Mouse (Mus musculus): ENCODE measurements around the gene Klrb1c.
A peak's percentile ranks its signal among the peaks of the same experiment; 100 is the strongest.
"Not testable (repeated sequence)": the region's sequence is repeated elsewhere in the genome, so short reads cannot be mapped to it uniquely, and the experiment has no call there.

Klrb1c gene

DNA sequence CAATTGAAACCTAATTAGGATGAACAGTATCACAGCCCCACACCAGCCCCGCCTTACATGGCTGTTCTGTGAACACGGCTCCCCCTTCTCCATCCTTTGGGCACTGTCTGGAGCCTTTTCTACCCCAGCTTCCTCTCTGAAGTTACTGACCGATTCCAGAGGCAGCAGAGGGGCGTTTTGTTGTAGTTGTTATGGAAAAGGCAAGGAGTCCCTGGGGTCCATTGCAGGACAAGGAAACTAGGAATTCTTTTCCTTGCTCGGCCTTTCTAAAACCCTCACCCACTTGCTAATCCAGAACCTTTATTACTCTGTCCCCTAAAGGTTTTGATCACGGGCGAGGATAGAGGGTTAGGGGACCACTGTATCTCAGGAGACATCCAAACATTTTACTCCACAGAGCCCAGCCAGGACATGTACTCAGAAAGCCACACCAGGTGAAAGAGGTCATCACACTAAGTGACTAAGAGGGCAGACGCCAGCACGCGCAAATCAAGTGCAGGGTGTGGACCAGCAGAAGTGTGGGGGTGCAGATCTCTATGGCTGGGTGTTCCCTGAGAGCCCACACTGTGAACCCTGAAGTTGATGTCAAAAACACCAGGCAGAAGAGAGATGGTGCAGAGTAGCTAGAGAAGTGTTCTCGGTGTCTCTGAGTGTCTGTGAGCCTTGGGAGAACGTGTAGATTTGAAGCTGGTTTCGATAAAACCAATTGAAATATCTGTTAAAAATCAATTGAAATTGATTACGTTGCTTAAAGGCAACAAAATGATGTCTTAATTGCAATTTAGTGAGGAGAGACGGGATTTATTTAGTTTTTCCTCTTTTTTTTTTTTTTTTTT lies 9.1 kb upstream of the Klrb1c start:
- peak; percentile 34 to 40 for DNase-seq (ENCODE audit: low spot score in 2 of 2)

DNA sequence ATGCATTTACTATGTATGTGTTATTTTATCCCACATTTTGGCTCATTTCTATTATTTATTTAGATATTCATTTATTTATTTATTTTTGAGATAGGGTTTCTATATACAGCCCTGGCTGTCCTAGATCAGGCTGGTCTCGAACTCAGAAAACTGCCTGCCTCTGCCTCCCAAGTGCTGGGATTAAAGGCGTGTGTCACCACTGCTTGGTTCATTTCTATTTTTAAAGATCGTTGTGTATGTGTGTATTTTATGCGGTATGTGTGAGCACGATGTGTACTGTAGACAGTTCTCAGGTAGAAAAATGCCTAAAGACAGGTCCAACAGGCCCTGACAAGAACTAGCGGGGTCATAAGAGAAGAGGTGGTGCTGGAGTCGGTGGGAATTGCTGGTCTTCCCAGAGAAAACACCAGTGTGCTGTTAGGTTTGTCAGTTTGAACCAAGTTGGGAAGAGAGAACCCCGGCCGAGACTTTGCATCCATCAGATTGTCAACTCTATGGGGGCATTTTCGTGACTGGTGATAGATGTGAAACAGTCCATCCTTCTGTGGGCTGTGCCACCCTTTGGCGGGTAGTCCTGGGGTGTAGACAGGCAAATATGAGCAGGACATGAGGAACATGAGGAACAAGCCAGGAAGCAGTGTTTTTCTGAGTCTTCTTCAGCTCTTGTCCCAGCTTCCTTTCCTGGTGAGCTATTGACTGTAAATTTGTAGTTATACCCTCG lies 8.3 kb upstream of the Klrb1c start:
- no peak for DNase-seq (ENCODE audit: low spot score in 2 of 2)

DNA sequence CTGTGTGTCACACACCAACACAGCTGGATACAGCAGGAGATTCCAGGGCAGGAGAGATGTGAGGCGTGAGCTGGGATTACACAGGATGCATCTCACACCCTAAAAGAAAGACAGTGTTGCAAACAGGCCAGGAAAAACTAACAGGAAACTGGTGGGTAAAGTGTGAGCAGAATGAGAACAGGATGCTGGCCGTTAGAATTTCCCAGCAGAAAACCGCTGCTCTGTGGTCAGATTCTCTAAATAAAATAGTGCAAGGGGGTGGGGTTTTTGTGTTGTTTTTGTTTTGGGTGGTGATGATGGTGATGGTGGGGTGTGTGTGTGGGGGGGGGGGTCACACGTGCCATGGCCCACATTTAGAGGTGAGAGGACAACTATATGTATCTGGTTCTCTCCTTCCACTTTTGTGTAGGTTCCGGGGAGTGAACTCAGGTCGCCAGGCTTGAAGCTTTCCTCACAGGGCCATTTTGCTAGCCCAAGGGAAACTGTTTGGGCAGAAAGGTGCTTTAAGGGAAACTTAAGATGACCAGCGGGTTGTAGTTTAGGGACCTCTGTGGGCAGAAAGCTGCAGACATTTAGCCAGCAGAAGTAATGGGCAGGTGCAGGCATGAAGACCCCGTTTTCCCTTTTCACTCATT lies 7.4 kb upstream of the Klrb1c start:
- no peak for DNase-seq (ENCODE audit: low spot score in 2 of 2)

DNA sequence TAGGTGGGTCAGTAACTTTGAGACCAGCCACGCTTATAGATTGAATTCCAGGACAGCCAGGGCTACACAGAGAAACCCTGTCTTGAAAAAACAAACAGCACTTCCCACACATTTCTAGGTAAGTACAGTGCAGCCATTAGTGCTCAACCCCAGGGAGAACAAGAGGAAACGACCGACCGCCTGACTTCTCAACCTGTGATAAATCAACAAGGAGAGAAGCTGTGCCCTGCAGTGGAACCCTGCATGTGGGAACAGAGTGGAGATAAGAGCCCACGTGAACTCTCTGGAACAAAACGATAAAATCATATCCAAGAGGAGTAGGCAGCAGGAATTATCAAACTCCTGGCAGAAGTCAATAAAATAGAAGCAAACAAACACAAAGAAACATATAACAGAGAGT lies 4.7 kb upstream of the Klrb1c start:
- DNase-seq (ENCODE audit: low spot score in 2 of 2) = no peak

DNA sequence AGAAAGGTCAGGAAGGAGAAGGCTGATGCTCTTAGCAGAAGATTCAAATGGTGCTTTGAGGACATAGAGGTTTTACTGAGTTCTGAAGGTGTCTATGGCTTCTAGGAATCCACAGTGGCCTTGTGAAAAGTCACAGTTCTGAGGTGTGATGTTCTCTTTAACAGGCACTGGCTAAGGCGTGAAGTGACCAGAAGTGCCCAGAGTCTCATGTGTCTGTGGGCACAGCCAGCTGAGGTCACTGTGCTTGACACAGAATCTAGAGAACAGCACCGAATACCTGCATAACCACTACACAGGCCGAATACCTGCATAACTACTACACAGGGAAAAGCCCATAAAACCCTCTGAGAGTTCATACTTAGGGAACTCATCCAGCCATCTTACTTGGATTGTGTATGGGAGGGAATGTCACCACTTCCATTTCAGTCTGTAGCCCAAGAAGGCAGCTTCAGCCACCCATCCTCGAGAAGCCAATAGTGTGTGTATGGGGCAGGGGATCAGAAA lies 1.5 kb upstream of the Klrb1c start:
- DNase-seq (ENCODE audit: low spot score in 2 of 2) = not testable (repeated sequence)

DNA sequence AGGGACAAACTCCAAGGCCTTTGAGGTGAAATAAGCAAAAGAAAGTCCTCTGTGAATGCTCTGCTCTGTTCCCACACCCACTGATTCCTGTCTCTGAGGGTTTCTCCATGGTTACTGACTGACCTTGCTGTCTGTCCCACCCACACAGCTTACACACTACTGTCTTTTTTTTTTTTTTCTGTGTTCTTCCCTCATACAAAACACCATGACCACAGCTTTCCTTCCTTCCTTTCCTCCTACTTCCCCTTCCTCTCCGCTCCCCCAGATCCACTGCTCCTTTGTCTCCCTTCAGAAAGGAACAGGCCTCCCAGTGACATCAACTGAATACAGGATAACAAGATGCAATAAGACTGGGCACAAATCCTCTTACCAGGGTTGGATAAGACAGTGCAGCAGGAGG lies 498 bp downstream of the Klrb1c start:
- no peak for DNase-seq (ENCODE audit: low spot score in 2 of 2)

DNA sequence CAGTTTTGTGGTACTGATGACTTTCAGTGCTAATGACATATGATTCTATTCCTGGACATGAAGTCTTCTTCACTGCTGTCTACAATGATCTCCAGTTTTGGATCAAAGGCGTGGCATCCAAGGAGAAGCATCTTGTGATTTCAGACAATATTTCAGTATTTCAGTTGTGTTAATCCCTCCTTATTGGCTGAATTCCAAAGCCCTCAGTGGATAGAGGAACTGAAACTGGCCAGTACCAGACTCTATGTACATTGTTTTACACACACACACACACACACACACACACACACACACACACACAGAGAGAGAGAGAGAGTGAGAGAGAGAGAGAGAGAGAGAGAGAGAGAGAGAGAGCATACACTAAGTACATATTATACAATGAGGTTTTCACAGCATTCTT lies 2.6 kb downstream of the Klrb1c start:
- DNase-seq (ENCODE audit: low spot score in 2 of 2) = not testable (repeated sequence)

DNA sequence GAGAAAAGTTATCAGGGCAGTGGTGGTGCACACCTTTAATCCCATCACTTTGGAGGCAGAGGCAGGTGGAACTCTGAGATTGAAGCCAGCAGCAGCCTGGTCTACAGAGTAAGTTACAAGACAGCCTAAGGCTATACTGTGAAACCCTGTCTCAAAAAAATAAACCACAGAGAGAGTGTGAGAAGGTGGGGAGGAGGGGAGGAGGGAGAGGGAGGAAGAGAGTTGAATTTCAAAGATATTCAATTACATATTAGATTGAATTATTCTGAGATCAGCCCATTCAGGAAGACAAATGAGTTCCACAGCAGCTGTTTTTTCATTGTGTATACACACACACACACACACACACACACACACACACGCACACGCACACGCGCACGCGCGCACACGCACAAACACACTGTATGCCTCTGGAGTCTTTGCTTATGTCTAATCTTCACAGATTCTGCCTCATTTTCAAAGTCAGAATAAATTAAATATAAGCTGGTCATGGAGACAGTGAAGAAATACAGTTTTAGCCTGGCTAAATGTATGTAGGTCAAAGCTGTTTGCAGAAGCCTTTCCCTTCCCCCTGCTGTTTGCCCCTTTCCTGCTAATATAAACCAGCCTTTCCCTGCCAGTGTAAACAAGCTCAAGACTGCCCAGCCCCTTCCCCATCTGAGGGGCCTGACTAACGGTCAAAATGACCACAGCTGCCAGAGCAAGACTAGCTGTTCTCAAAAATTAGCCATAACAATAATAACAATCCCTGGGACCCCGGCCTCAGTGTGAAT lies 19.3 kb downstream of the Klrb1c start:
- no peak for DNase-seq (ENCODE audit: low spot score in 2 of 2)

DNA sequence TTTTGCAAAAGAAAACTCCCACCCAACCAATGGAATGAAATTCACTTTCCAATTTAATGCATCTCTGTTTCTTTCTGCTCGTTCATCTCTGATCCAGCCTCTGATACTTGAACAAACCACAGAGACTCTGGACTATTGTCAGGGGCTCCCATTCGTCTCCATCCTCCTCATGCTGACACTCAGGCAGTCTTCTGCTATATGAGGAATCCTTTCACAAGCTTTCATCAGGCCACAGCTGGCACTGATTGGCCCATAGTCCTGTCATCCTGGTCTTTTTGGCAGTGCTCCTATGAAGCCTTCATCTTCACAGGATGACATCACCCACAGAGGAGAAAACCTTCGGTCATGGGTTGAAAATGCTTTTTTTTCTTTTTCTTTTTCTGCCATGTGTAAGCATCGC lies 21.0 kb downstream of the Klrb1c start:
- no peak for DNase-seq (ENCODE audit: low spot score in 2 of 2)

DNA sequence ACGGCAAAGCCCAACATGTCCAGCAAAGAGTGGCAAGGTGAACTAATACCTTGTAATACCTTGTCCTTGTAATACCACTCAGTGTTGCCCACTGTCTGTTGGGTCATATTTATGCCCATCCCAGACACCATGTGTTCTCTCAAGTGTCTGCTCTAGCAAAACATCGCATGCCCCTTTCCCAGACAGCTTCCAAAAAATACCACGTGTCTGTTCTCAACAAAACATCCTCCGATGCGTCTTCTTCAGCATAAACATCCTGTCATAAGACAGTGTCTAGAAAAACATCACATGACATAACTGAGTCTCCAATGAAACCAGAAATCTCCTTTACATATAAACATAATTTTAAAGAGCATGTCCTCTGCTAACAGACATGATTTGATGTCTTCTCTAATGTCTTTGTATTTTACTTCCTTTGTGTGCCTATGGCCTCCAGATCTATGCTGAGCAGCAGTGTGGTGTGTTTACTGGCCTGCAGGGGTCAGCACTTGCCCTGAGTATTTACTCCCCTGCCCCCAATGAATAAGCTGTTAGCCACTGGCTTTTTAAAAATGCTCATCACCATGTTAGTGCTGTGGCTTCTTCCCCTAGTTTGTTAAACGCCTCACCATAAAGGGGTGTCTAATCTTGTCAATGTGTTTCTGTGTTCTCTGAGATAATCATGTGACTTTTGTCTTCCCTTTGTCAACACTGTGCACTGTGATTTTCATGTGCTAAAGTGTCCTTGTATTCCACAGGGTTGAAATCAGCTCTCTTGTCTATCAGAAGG lies 22.3 kb downstream of the Klrb1c start:
- DNase-seq (ENCODE audit: low spot score in 2 of 2) = peak; percentile 48 to 53

DNA sequence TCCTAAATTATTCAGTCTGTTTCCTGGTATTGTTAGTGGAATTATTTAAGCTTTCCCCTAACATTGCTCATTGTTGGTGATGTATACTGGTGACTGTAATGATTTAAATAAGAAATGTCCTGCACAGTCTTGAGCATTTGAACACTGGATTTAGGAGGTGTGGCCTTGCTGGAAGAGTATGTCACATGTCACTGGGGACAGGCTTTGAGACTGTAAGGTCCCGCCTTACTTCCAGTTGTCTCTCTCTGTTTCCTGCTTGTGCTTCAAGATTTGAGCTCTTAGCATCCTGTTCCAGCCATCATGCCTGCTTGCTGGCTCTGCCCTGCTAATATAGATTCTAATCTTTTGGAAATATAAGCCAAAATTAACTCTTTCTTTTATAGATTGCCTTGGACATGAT lies 23.8 kb downstream of the Klrb1c start:
- DNase-seq (ENCODE audit: low spot score in 2 of 2) = no peak

DNA sequence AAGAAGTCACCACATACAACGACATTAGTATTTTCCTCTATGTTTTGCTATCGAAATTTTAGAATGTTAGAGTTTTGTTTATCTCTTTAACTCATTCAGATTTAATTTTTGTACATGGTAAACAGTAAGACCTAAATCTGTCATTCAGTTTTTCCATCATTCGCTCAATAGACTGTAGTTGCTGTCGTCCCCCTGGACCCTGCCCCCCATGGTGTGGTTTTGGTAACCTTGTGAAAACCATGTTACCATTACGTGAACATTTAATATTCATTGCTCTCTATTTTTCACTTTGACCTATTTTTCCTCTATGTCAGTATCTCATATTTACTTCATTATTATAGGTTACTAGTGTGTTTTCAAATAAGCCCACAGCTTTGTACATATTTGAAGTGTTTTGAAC lies 24.4 kb downstream of the Klrb1c start:
- no peak for DNase-seq (ENCODE audit: low spot score in 2 of 2)

DNA sequence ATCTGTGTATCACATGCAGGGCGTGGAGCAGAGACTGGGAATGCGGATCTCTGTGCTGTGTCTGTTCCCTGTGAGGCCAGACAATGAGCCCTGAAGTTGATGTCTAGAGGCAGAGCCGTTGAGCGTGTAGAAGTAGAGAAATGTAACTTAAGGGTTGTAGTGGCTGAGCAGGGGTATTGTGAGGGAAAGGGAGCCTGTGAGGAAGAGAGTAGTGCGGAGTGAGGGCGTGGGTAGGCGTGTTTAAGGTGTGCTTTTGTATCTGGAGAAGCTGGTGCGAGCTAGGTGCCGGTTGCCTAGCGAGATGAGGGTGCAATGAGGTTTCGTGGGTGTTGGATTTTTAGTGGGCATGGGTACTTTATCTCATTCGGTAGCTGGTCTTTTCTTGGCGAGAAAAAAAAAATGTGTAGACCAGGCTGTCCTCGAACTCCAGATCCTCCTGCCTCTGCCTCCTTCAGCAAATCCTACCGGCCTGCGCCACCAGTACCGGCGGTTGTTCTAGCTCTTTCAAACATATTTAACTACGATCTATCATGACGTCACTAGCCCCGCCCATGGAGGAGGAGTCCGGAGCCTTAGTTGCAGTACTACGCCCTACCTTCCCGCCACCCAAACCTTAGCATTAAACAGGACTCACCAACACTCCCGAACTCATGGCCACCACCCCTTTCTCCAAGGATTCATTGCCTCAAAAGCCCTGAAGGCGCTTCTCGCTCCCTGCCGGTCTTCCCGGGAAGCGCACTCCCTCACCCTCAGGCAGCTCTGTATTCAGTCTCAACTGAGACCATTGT lies 25.1 kb downstream of the Klrb1c start:
- DNase-seq (ENCODE audit: low spot score in 2 of 2) = peak; percentile 97 to 99

DNA sequence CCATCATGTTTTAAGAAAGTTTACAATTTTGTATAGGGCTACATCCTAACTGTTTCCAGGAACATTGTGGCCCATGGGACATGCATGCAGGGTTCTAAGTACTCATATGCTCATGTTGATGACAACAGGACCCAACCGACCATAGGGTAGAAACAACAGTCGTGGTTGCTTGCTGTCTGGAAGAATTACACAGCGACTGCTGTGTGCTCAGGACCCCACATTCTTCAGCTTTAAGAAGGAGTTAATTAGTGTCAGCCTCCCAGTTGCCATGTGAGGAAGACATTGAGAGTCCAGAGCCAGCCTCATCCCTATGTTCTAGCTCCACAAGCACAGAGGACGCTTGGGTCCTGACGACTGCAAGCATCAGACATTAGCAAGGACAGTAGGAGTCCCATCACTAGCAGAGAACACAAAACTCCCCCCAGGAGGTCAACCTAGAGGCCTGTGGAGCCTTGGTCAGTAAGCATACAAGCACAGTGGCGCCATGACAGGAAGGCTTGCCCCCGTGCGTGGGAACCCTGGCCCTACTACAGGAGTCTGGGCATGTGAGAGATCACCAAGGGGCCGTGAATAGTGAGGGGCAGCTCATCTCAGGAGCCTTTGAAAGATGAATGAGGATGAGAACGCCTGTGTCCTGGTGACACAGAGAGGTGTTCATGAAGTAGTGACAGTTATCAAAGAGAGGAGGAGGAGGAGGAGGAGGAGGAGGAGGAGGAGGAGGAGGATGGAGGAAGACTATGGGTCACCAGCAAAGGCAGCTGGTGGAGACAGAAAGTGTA lies 25.9 kb downstream of the Klrb1c start:
- not testable (repeated sequence) for DNase-seq (ENCODE audit: low spot score in 2 of 2)

DNA sequence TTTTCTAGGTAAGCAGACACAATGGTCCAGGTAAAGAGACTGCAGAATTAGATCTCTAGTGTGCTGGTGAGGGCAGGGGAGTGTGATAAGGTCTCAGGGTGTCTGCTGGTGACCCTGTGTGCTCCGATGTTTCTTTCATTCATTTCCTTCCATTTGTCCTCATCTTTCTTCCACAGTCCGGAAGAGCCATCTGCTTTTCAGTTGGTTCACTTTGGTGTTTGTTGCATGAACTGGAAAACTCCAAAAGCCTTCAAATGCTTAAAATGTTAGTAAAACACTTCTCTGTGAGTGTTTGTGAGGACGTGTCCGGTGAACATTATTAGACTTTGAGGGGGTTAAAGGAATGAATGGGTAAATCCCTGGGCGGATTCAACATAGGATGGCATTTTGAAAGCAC lies 27.9 kb downstream of the Klrb1c start:
- DNase-seq (ENCODE audit: low spot score in 2 of 2) = no peak

DNA sequence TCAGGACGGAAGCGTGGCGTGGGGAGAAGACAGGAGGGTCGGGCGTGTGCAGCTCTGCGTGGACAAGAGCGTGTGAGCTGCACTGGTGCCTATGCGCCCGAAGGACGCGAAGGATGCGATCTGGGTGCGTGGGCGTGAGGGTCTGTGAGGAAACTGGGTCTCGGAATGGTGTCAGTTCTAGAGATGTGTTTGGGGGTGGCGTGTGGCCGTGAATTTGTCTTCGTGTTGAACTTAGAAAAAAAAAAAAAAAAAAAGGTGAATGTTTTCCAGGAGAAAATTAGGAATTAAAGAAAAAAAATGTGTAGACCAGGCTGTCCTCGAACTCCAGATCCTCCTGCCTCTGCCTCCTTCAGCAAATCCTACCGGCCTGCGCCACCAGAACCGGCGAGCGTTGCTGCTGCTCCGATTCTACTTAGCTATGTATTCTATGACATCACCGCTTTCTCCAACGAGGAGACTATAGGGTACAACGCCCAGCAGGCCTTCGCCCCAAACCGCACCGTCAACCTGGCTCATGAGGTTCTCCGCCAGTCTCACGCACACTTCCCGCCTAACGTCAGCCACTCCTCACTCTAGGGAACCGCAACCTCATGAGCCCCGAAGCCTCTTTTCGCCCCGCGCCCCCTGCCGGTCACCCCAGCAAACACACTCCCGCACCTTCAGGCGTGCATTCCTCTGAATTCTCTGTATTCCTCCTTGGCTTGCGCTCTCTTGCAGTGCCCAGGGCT lies 28.4 kb downstream of the Klrb1c start:
- peak; percentile 90 to 92 for DNase-seq (ENCODE audit: low spot score in 2 of 2)

DNA sequence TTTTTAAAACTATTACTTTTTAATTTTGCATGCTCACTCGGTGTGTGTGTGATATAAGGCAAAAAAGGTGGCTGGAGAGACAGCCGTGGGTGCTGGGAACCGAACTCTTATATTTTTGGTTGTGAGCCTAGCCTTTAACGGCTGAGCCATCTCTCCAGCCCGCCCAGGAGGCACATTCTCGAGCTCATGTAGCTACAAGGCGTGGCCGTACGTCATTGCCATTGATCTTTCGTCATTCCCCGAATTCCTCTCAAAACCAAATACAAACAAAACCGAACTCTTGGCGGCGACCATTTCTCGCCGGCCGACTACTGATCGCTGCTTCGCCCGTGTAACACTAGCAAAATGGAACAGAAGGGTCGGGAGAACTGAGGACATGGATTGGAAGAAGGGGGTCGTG lies 29.0 kb downstream of the Klrb1c start:
- peak; percentile 91 to 93 for DNase-seq (ENCODE audit: low spot score in 2 of 2)

DNA sequence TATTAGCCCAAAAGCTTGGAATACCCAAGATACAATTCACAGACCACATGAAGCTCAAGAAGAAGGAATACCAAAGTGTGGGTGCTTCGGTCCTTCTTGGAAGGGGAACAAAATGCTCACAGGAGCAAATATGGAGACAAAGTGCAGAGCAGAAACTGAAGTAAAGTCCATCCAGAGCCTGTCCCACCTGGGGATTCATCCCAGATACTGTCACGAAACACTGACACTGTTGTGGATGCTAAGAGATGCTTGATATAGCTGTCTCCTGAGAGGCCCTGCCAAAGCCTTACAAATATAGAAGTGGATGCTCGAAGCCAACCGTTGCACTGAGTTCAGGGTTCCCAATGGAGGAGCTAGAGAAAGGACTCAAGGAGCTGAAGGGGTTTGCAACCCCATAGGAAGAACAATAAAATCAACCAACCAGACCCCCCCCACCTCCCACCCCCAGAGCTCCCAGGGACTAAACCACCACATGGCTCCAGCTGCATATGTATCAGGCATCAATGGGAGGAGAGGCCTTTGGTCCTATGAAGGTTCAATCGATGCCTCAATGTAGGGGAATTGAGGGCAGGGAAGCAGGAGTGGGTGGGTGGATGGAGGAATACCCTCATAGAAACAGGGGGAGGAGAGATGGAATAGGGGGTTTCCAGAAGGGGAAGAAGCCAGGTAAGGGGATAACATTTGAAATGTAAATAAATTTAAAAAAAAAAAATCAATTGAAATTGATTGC lies 29.6 kb downstream of the Klrb1c start:
- DNase-seq (ENCODE audit: low spot score in 2 of 2) = no peak

Data from right cerebral cortex, postnatal 10 days (tissue).